Mouse (Mus musculus): Measurements from ENCODE around the gene Gm20716.

DNA sequence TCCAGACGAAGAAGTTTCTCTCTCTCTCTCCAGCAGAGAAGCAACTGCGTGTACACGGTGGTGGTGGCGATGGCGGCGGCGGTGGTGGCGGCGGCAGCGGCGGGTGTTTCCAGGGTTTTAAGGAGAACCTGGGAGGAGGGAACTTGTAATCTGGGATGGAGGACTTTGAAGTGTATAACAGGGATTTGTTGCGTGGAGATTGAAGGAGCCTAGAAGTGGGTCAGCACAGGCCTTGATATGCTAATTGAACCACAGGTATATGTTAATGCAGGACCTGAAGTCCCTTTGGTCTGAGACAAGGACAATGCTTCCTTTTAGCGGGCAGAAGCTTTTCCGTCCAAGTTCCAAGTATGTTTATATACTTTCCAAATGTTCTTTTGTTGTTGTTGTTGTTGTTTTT lies 73.8 kb downstream of the Gm20716 start:
- TF ChIP-seq CTCF (IDR thresholded peaks at IDR 0.05; ENCODE audit: borderline replicate concordance, extremely low read depth, insufficient read depth, insufficient read length) (no peak), POLR2A (IDR thresholded peaks at IDR 0.05; ENCODE audit: borderline replicate concordance, extremely low read depth, insufficient read depth, insufficient read length, poor library complexity, severe bottlenecking) (no peak)

All from brain, embryonic 14.5 days (tissue).